Comparison of ENCODE assay signal across 8 mouse cellular contexts in the genomic region with DNA sequence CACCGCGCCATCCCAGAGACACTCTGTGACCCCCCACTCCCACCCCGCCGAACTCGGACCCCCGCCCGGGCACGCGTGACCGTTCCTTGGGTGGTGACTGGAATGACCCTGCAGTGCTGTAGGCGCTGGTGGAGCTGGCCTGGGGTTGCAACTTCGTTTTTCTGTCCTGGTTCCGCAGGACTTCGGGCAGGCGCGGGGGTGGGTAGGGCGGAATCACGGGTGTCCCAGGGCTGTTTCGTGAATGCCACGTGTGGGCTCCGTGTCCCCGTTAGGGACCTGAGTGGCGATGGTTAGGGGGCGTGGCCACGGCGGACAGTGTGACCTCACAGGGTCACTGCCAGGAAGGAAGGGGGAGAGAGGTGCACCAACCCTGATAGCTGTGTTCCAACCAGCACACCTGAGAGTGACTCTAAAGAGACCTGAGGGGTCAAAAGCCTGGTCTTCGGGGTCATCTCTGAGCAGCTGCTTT. TPM values are rescaled to one million over a fixed set of nuclear protein-coding genes. Genes with fewer than 3 reads are reported as not detected.
DNase-seq lines count a peak whose midpoint lies in the region; ATAC-seq lines count a peak whose summit lies in the region.

No protein-coding gene starts in this region.

- ATAC-seq in neural tube, embryonic 11.5 days (ENCODE audit: insufficient read depth, low FRiP score, low TSS enrichment) = no peak
- ATAC-seq in intestine, embryonic 16.5 days = no peak
- no peak for ATAC-seq in neural tube, embryonic 13.5 days (ENCODE audit: low read depth)

- H3K4me1 ChIP-seq in neural tube, embryonic 11.5 days (ENCODE audit: control insufficient read depth, insufficient read depth, low read length) = peaks cover 5% of the 10 kb centered on the region; the same call in 1 of the 2 replicates
- H3K4me1 ChIP-seq in intestine, embryonic 16.5 days (ENCODE audit: control insufficient read depth, insufficient read depth, low read length) = peaks cover 11% of the 10 kb centered on the region
- peaks cover 16% of the 10 kb centered on the region for H3K4me1 ChIP-seq in neural tube, embryonic 13.5 days (replicated peaks)

- H3K36me3 ChIP-seq in neural tube, embryonic 11.5 days (ENCODE audit: control insufficient read depth, insufficient read depth, low read length) = no peaks in the 10 kb centered on the region; the same call in 1 of the 2 replicates
- 0 out of 2 replicates have a peak, but pooled peaks cover 2% of the 10 kb centered on the region for H3K36me3 ChIP-seq in intestine, embryonic 16.5 days (ENCODE audit: control insufficient read depth, insufficient read depth, low read length)
- peaks cover 19% of the 10 kb centered on the region for H3K36me3 ChIP-seq in neural tube, embryonic 13.5 days

- peak; percentile 25 to 39 for DNase-seq in cerebellum, adult 18-20 months
- DNase-seq in cerebellum, adult 11 months = no peak
- no peak for DNase-seq in neural tube, embryonic 11.5 days (ENCODE audit: low spot score)
- DNase-seq in neural tube, embryonic 10.5 days (ENCODE audit: extremely low spot score, low spot score) = no peak
- DNase-seq in layer of hippocampus, adult 8-10 months (ENCODE audit: low spot score in 2 of 2) = no peak
- no peak for DNase-seq in ovary, postnatal 10 days (ENCODE audit: low spot score)

- H3K27me3 ChIP-seq in neural tube, embryonic 11.5 days (ENCODE audit: control insufficient read depth, insufficient read depth, low read length) = no peaks in the 10 kb centered on the region
- H3K27me3 ChIP-seq in intestine, embryonic 16.5 days (replicated peaks; ENCODE audit: control insufficient read depth, insufficient read depth, low read length) = no peaks in the 10 kb centered on the region
- H3K27me3 ChIP-seq in neural tube, embryonic 13.5 days = no peaks in the 10 kb centered on the region

- H3K4me3 ChIP-seq in neural tube, embryonic 11.5 days (ENCODE audit: low read depth, low read length) = peak overlapping the region; percentile 75
- H3K4me3 ChIP-seq in intestine, embryonic 16.5 days (ENCODE audit: low read length) = peak overlapping the region; percentile 62
- H3K4me3 ChIP-seq in neural tube, embryonic 13.5 days = peak overlapping the region; percentile 76

- no peak overlapping the region for H3K9ac ChIP-seq in neural tube, embryonic 11.5 days (ENCODE audit: low read length)
- H3K9ac ChIP-seq in intestine, embryonic 16.5 days (ENCODE audit: low read depth, low read length) = peak overlapping the region; percentile 78
- H3K9ac ChIP-seq in neural tube, embryonic 13.5 days = peak overlapping the region; percentile 79

- peak overlapping the region; percentile 89 for H3K4me2 ChIP-seq in neural tube, embryonic 11.5 days (ENCODE audit: low read depth)
- peak overlapping the region; percentile 99 for H3K4me2 ChIP-seq in intestine, embryonic 16.5 days (ENCODE audit: low read depth, low read length)
- H3K4me2 ChIP-seq in neural tube, embryonic 13.5 days = peak overlapping the region; percentile 99

- H3K27ac ChIP-seq in neural tube, embryonic 11.5 days (ENCODE audit: low read depth, low read length) = no peak overlapping the region
- no peak overlapping the region for H3K27ac ChIP-seq in intestine, embryonic 16.5 days (ENCODE audit: low read length)
- H3K27ac ChIP-seq in neural tube, embryonic 13.5 days (replicated peaks) = no peak overlapping the region

- H3K9me3 ChIP-seq in neural tube, embryonic 11.5 days (ENCODE audit: control insufficient read depth, low read length) = peaks cover 10% of the 10 kb centered on the region
- H3K9me3 ChIP-seq in intestine, embryonic 16.5 days (ENCODE audit: control insufficient read depth, low read length) = 0 out of 2 replicates have a peak, but pooled peaks cover 5% of the 10 kb centered on the region
- H3K9me3 ChIP-seq in neural tube, embryonic 13.5 days = peaks cover 22% of the 10 kb centered on the region

- 39% methylated on average over 26 of the region's 27 CpGs for WGBS in neural tube, embryonic 11.5 days
- 28% methylated on average over 27 of the region's 27 CpGs for WGBS in intestine, embryonic 16.5 days
- 38% methylated on average over 27 of the region's 27 CpGs for WGBS in neural tube, embryonic 13.5 days

RNA-seq across cellular contexts. Expression of a gene that starts 17.0 kb away (rescaled TPM):
- polyA plus RNA-seq in neural tube, embryonic 11.5 days (2014; fragmentation: Nextera tagmentation; extraction: Ambion mirVana) = not detected in 2 replicates
- polyA plus RNA-seq in intestine, embryonic 16.5 days (2015; fragmentation: Nextera tagmentation; extraction: Ambion mirVana) = not detected in 2 replicates
- 0.21 TPM in 1 of 2 replicates, not detected in the other for polyA plus RNA-seq in neural tube, embryonic 13.5 days (2015; fragmentation: Nextera tagmentation; extraction: Ambion mirVana)
- total RNA-seq in layer of hippocampus, adult 8-10 months (2022) = under 1 TPM in 2 of 4 experiments, not detected in 2; 0.31 to 0.36 TPM

RNA-seq across cellular contexts. Expression of a gene that starts 36.3 kb away (rescaled TPM):
- 18.0 and 20.1 TPM in 2 replicates for polyA plus RNA-seq in neural tube, embryonic 11.5 days (2014; fragmentation: Nextera tagmentation; extraction: Ambion mirVana)
- polyA plus RNA-seq in intestine, embryonic 16.5 days (2015; fragmentation: Nextera tagmentation; extraction: Ambion mirVana) = 5.6 and 7.1 TPM in 2 replicates
- polyA plus RNA-seq in neural tube, embryonic 13.5 days (2015; fragmentation: Nextera tagmentation; extraction: Ambion mirVana) = 14.6 and 15.9 TPM in 2 replicates
- total RNA-seq in layer of hippocampus, adult 8-10 months (2022) = 10 to 100 TPM; 57.7 to 76.2 (median 66.0) TPM

RNA-seq across cellular contexts. Expression of a gene that starts 36.6 kb away (rescaled TPM):
- polyA plus RNA-seq in neural tube, embryonic 11.5 days (2014; fragmentation: Nextera tagmentation; extraction: Ambion mirVana) = 0.08 TPM in 1 of 2 replicates, not detected in the other
- not detected in 2 replicates for polyA plus RNA-seq in intestine, embryonic 16.5 days (2015; fragmentation: Nextera tagmentation; extraction: Ambion mirVana)
- not detected in 2 replicates for polyA plus RNA-seq in neural tube, embryonic 13.5 days (2015; fragmentation: Nextera tagmentation; extraction: Ambion mirVana)
- under 1 TPM in 2 of 4 experiments, not detected in 2; 0.17 to 0.18 TPM for total RNA-seq in layer of hippocampus, adult 8-10 months (2022)

Comparison
In these comparisons a context has a peak if more than half of its experiments do, and no peak if none do; other contexts are left out.
1. DNase-seq: peak in cerebellum, adult 18-20 months (2 of 2); none in cerebellum, adult 11 months (single experiment), neural tube, embryonic 11.5 days (single experiment), neural tube, embryonic 10.5 days (single experiment), layer of hippocampus, adult 8-10 months (0 of 2) and ovary, postnatal 10 days (single experiment).
2. Peak in every context shown above with its lines, with median percentiles within 50 percentile points of each other: H3K4me2 ChIP-seq and H3K4me3 ChIP-seq.